Mouse (Mus musculus) liver, embryonic 12.5 days (tissue): ENCODE measurements at regions not wholly inside any gene's neighbourhood (a gene's known extent, or its start where the extent isn't known, plus 50 kb on each side); places are given as distances from the start of the nearest gene placed in this dataset.

Experiments
- ATAC-seq: fragments of 200-750 bp; cut with Nextera tagmentation; 2 replicates; pipeline ENCODE4 v1.8.0; 2017; ENCODE audit warnings: moderate number of reproducible peaks, mild to moderate bottlenecking, moderate library complexity
- H3K27ac ChIP-seq: fragments of 300-500 bp; sonication (generic); 2 replicates; pipeline ENCODE4 v1.5.1; 2016; ENCODE audit warnings: mild to moderate bottlenecking
- H3K27me3 ChIP-seq: fragments of 300-500 bp; sonication (generic); replicated peaks from 2 replicates; pipeline ENCODE4 v1.6.1; 2016; ENCODE audit warnings: mild to moderate bottlenecking, moderate library complexity
- H3K36me3 ChIP-seq: fragments of 300-500 bp; sonication (generic); 2 replicates; pipeline ENCODE4 v1.6.1; 2016; ENCODE audit warnings: mild to moderate bottlenecking, moderate library complexity
- H3K4me1 ChIP-seq: fragments of 300-500 bp; sonication (generic); 2 replicates; pipeline ENCODE4 v1.6.1; 2016
- H3K4me2 ChIP-seq: fragments of 300-500 bp; sonication (generic); 2 replicates; pipeline ENCODE4 v1.6.1; 2016; ENCODE audit warnings: mild to moderate bottlenecking, moderate library complexity
- H3K4me3 ChIP-seq: fragments of 300-500 bp; sonication (generic); 2 replicates; pipeline ENCODE4 v1.5.1; 2016; ENCODE audit warnings: mild to moderate bottlenecking, moderate library complexity
- H3K9ac ChIP-seq: fragments of 300-500 bp; sonication (generic); 2 replicates; pipeline ENCODE4 v1.6.1; 2016; ENCODE audit warnings: mild to moderate bottlenecking, moderate library complexity
- H3K9me3 ChIP-seq: fragments of 300-500 bp; sonication (generic); replicated peaks from 2 replicates; pipeline ENCODE4 v1.6.1; 2016; ENCODE audit warnings: mild to moderate bottlenecking, moderate library complexity
- WGBS: fragments of 180-500 bp; shearing (Covaris S2); methylation state at CpG from one replicate; pipeline ENCODE4 v1.1.7; 2016; ENCODE audit not compliant: insufficient replicate concordance; 5-methylcytosine and 5-hydroxymethylcytosine counted together

GRCm38 (mm10) chr17:4390012-4390411, 604.1 kb upstream of the Arid1b start:
- Histone ChIP-seq H3K4me2 (no peak overlapping the region), H3K27ac (no peak overlapping the region), H3K9me3 (no peaks in the 10 kb centered on the region), H3K4me3 (no peak overlapping the region), H3K4me1 (no peaks in the 10 kb centered on the region), H3K27me3 (no peaks in the 10 kb centered on the region), H3K36me3 (no peaks in the 10 kb centered on the region), H3K9ac (no peak overlapping the region)
- WGBS: 68% methylated on average over 4 of the region's 4 CpGs
- no peak for ATAC-seq

DNA sequence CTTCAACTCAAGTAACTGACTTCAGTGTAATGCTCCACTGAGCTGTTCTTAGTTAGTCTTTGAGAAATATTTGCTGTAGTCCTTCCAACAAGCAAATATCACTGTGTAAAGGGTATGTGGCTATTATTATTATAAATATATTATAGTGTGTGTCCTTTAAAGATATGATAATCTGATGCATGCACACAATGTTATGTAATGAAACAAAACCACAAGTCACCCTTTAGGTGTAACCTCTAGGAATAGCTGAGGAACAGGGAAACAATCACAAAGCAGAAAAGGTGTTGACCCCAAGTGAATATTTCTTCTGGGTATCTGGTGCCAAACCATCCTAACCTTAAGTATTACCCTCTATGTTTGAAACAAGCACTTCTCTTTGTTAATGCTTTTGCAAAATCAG, 603.6 kb upstream of the Arid1b start:
- Histone ChIP-seq H3K4me1 (no peaks in the 10 kb centered on the region), H3K4me3 (no peak overlapping the region), H3K36me3 (no peaks in the 10 kb centered on the region), H3K27me3 (no peaks in the 10 kb centered on the region), H3K9ac (no peak overlapping the region), H3K4me2 (no peak overlapping the region), H3K27ac (no peak overlapping the region), H3K9me3 (no peaks in the 10 kb centered on the region)
- no peak for ATAC-seq

DNA sequence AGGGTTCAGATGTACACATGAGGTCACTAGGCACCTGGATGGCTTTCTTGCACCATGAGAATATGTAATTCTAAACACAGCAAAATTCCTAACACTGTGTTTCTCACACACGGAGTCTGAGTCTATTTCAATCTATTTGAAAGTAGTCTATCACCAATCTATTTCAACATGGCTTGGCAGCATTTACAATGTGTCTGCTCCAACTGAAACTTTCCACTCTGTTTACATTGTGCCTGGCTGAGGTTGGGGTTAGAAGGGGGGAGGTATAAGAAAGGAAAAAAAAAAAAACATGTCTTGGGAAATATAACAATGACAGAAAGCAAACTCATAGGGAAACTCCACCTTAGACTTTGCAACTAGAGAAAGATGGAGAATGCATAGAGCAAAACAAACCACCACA, 602.9 kb upstream of the Arid1b start:
- H3K9me3 ChIP-seq: no peaks in the 10 kb centered on the region
- no peaks in the 10 kb centered on the region for H3K36me3 ChIP-seq
- H3K9ac ChIP-seq: no peak overlapping the region
- 61% methylated on average over 1 of the region's 1 CpGs for WGBS
- no peaks in the 10 kb centered on the region for H3K27me3 ChIP-seq
- ATAC-seq: no peak
- no peak overlapping the region for H3K4me3 ChIP-seq
- no peak overlapping the region for H3K4me2 ChIP-seq
- H3K27ac ChIP-seq: no peak overlapping the region
- peaks cover 4% of the 10 kb centered on the region; the same call in 1 of the 2 replicates for H3K4me1 ChIP-seq

GRCm38 (mm10) chr17:4396119-4396518, 598.0 kb upstream of the Arid1b start:
- H3K4me1 ChIP-seq: peaks cover 6% of the 10 kb centered on the region; the same call in 1 of the 2 replicates
- no peak overlapping the region for H3K27ac ChIP-seq
- 30% methylated on average over 5 of the region's 5 CpGs for WGBS
- H3K36me3 ChIP-seq: no peaks in the 10 kb centered on the region
- H3K4me3 ChIP-seq: no peak overlapping the region
- peak; percentile 64; the same call in 1 of the 2 replicates for ATAC-seq
- H3K4me2 ChIP-seq: no peak overlapping the region
- no peak overlapping the region for H3K9ac ChIP-seq
- no peaks in the 10 kb centered on the region for H3K27me3 ChIP-seq
- no peaks in the 10 kb centered on the region for H3K9me3 ChIP-seq

DNA sequence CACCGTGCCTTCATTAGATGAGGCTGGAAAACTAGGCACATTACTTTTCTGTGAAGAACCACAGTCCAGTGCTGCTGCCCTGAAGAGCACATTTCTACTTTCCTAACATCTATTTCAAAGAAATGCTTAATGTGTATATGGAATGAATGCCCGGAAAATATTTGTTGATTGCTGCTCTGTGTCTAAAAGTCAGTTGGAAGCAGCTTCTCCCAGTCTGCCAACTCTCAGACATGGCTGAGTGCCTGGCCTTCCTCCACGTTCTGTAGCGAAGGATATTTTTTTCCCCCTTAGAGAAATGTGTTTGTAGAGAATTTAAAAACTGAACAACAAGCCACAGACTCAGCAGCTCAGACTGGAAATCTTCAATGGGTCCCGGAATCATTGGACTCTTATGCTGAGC, 576.4 kb upstream of the Arid1b start:
- Histone ChIP-seq H3K27me3 (no peaks in the 10 kb centered on the region), H3K4me1 (no peaks in the 10 kb centered on the region), H3K9ac (no peak overlapping the region), H3K36me3 (no peaks in the 10 kb centered on the region), H3K9me3 (no peaks in the 10 kb centered on the region), H3K27ac (no peak overlapping the region), H3K4me3 (no peak overlapping the region), H3K4me2 (no peak overlapping the region)
- 60% methylated on average over 5 of the region's 5 CpGs for WGBS
- ATAC-seq: no peak

DNA sequence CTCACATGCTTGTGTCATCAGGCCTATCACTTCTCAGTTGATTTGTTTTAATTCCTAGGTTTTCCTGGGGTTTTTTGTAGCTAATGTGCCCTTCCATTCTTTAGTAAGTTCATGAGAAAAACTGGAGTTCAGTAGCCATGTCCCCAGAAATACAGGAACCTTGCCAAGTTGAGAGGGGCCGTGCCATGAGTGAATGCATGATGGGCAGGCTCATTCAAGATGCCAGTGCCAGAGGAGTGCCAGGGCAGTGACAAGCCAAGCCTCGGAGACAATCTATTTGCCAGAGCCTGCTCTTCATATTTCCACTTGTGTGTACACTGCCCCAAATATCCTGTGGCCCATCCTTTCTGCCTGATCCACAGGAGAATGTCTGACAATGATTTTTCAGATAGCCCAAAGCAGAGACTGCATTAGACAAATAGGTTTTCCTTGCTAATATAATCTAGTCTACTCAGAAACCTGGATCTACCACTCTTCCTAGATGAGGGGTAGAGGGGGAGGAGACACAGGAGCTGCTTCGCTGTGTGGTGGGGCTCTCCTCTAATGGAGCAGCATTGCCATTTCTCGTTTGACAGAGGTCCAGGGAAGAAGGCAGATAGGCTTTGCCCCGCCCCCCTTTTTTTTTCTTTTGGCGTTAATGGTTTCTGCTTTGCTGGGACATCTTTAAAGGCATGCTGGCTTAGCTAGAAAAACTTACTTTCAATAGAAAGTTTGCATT, 569.5 kb upstream of the Arid1b start:
- ATAC-seq: no peak
- WGBS: 48% methylated on average over 6 of the region's 6 CpGs
- no peak overlapping the region for H3K4me2 ChIP-seq

DNA sequence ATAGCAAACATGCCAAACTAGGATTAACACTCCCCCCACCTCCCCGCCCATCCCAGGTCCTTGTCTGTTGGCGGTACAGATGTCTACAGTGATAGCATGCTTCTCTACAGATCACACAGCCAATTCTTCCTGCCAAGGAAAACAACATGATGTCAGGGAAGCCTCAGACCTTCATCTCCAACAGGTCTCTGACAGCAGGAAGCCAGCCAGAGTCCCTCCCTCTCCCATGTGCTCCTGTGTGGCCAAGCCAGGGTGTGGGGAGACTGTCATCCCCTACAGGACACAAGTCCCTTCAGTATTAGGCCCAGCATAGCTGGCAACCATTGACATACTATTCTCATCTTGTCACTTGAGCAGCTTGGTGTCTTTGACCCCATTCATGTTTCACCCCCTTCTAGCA, 568.8 kb upstream of the Arid1b start:
- Histone ChIP-seq H3K4me1 (no peaks in the 10 kb centered on the region), H3K9me3 (no peaks in the 10 kb centered on the region), H3K36me3 (no peaks in the 10 kb centered on the region), H3K9ac (no peak overlapping the region), H3K27me3 (no peaks in the 10 kb centered on the region), H3K4me2 (no peak overlapping the region), H3K27ac (no peak overlapping the region), H3K4me3 (no peak overlapping the region)
- 53% methylated on average over 2 of the region's 2 CpGs for WGBS
- ATAC-seq: no peak

More for the DNA sequence above, 569.5 kb upstream of the Arid1b start:
- Histone ChIP-seq H3K4me3 (no peak overlapping the region), H3K27ac (no peak overlapping the region), H3K4me1 (no peaks in the 10 kb centered on the region), H3K27me3 (no peaks in the 10 kb centered on the region), H3K9me3 (no peaks in the 10 kb centered on the region), H3K36me3 (no peaks in the 10 kb centered on the region), H3K9ac (no peak overlapping the region)

GRCm38 (mm10) chr17:4429036-4429435, 565.1 kb upstream of the Arid1b start:
- ATAC-seq: no peak
- Histone ChIP-seq H3K4me1 (no peaks in the 10 kb centered on the region), H3K9ac (no peak overlapping the region), H3K36me3 (no peaks in the 10 kb centered on the region), H3K4me3 (no peak overlapping the region), H3K4me2 (no peak overlapping the region), H3K27me3 (no peaks in the 10 kb centered on the region), H3K9me3 (no peaks in the 10 kb centered on the region), H3K27ac (no peak overlapping the region)
- WGBS: 69% methylated on average over 2 of the region's 2 CpGs

GRCm38 (mm10) chr17:4445606-4446005, 548.5 kb upstream of the Arid1b start:
- no peak overlapping the region for H3K27ac ChIP-seq
- H3K4me3 ChIP-seq: no peak overlapping the region
- 84% methylated on average over 1 of the region's 1 CpGs for WGBS
- H3K9me3 ChIP-seq: no peaks in the 10 kb centered on the region
- H3K9ac ChIP-seq: no peak overlapping the region
- H3K27me3 ChIP-seq: no peaks in the 10 kb centered on the region
- H3K36me3 ChIP-seq: no peaks in the 10 kb centered on the region
- H3K4me2 ChIP-seq: no peak overlapping the region
- no peak for ATAC-seq
- no peaks in the 10 kb centered on the region for H3K4me1 ChIP-seq

DNA sequence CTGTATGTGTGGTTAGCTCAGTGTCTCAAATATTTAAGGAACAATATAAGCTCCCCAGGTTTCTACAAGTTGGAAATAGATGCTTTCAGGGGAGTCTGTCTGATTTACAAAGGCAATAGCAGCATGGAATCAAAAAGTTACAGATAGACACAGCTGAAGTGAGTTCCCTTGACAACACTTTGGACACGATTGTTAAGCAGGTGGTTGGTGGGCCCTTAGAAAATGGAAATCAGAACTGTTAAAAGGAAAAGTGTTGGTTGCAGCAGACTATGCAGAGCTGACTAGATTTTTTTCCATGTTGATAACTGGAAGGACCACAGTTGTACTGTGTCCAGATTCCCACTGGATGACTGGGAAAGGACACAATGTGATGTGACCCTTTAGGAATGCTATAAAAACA, 536.6 kb upstream of the Arid1b start:
- 69% methylated on average over 1 of the region's 1 CpGs for WGBS
- H3K9ac ChIP-seq: no peak overlapping the region
- H3K9me3 ChIP-seq: no peaks in the 10 kb centered on the region
- no peaks in the 10 kb centered on the region for H3K36me3 ChIP-seq
- H3K4me1 ChIP-seq: no peaks in the 10 kb centered on the region
- H3K27ac ChIP-seq: no peak overlapping the region
- no peak for ATAC-seq
- no peak overlapping the region for H3K4me3 ChIP-seq
- no peak overlapping the region for H3K4me2 ChIP-seq
- no peaks in the 10 kb centered on the region for H3K27me3 ChIP-seq

DNA sequence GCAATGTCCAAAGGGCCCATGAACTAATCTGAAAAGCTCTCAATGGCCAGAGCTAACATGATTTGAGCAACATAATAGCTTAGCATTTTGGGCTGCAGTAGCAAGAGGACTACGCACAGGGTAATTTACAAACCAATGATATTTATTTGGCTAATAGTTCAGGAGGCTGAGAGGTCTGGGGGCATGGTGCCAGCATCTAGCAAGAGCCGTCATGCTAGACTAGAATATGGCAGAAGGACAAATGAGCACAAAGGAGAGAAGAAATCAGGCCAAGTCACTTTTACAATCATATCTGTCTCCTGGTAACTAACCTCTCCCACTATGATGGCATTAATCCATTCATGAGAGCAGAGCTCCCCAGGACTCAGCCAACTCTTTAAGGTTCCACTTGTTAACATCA, 532.6 kb upstream of the Arid1b start:
- Histone ChIP-seq H3K9ac (no peak overlapping the region), H3K4me1 (no peaks in the 10 kb centered on the region), H3K27me3 (no peaks in the 10 kb centered on the region), H3K27ac (no peak overlapping the region), H3K4me3 (no peak overlapping the region), H3K4me2 (no peak overlapping the region), H3K36me3 (no peaks in the 10 kb centered on the region), H3K9me3 (no peaks in the 10 kb centered on the region)
- no peak for ATAC-seq
- 68% methylated on average over 2 of the region's 2 CpGs for WGBS

- Histone ChIP-seq H3K27me3 (no peaks in the 10 kb centered on the region), H3K36me3 (no peaks in the 10 kb centered on the region), H3K9me3 (no peaks in the 10 kb centered on the region), H3K9ac (no peak overlapping the region), H3K4me1 (no peaks in the 10 kb centered on the region), H3K4me2 (no peak overlapping the region), H3K27ac (no peak overlapping the region), H3K4me3 (no peak overlapping the region)
- WGBS: 56% methylated on average over 2 of the region's 2 CpGs
- no peak for ATAC-seq
Measured at GRCm38 (mm10) chr17:4464286-4464880, 529.7 kb upstream of the Arid1b start.

- Histone ChIP-seq H3K9ac (no peak overlapping the region), H3K27ac (no peak overlapping the region), H3K4me3 (no peak overlapping the region), H3K4me1 (no peaks in the 10 kb centered on the region), H3K4me2 (no peak overlapping the region), H3K27me3 (no peaks in the 10 kb centered on the region), H3K9me3 (no peaks in the 10 kb centered on the region), H3K36me3 (no peaks in the 10 kb centered on the region)
- no peak for ATAC-seq
- 65% methylated on average over 6 of the region's 6 CpGs for WGBS
Measured at GRCm38 (mm10) chr17:4465741-4466140, 528.4 kb upstream of the Arid1b start.
